Mouse (Mus musculus): ENCODE data around the gene Cd151. TPM values are rescaled to one million over a fixed set of nuclear protein-coding genes. Genes with fewer than 3 reads are reported as not detected.

Cd151 gene
- polyA plus RNA-seq, 1 experiment: not detected

- WGBS: 1% methylated on average over 45 of the region's 45 CpGs
- Histone ChIP-seq H3K4me3 (ENCODE audit: insufficient read depth, low read depth, low read length) (peak within 1 kb of the TSS; percentile 78), H3K4me1 (ENCODE audit: control insufficient read depth, insufficient read depth, low read length) (peaks cover 19% of the 10 kb centered on the region), H3K27ac (ENCODE audit: insufficient read depth, low read depth, low read length) (peak within 1 kb of the TSS; percentile 24; the same call in 1 of the 2 replicates)
- peak; percentile 73 for TF ChIP-seq POLR2A (IDR thresholded peaks at IDR 0.05; ENCODE audit: insufficient read depth, low read depth, low read length)
- no peak for TF ChIP-seq CTCF (IDR thresholded peaks at IDR 0.05; ENCODE audit: insufficient read depth, low read depth, low read length)
These were observed 12.1 kb upstream of the Cd151 start, which contains the start of gene Pnpla2 for GRCm38 (mm10) chr7:141454967-141455551. Pnpla2 (plus strand) TSS chr7:141455198.

DNA sequence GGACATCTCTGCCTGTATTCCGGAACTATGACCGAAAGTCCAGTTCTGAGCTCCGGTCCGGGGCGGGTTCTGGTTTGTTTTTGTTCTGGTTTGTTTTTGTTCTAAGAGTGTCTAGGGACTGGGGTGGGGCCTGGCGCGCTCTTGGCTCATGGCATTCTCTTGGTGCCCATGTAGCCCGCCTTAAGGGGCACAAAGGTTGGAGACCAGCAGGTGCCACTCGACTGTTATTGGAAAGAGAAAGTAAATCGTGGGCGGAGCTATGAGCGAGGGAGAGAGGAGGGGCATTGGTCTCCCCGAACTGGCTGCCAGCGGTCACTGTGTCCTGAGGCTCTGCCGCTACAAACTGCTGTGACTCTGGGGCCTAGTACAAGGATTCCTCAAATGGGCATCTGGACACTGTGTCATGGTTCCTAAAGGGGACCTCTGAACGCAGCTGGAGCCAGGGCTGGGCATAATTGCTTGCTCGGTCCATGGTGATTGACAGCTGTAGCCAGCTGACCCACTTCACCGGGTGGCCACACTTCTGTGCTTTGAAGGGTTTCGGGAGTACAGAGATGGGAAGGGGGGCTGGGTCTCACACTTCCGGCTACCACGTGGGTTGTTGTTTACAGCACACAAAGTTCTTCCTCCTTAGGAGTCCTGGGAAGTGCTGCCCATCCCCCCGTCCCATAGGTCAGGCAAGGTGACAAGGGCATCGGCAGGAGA is 11.4 kb upstream of the Cd151 start:
- Histone ChIP-seq H3K4me3 (ENCODE audit: insufficient read depth, low read depth, low read length) (peak overlapping the region; percentile 78), H3K27ac (ENCODE audit: insufficient read depth, low read depth, low read length) (peak overlapping the region; percentile 24; the same call in 1 of the 2 replicates), H3K4me1 (ENCODE audit: control insufficient read depth, insufficient read depth, low read length) (peaks cover 19% of the 10 kb centered on the region)
- TF ChIP-seq POLR2A (IDR thresholded peaks at IDR 0.05; ENCODE audit: insufficient read depth, low read depth, low read length) (no peak), CTCF (IDR thresholded peaks at IDR 0.05; ENCODE audit: insufficient read depth, low read depth, low read length) (no peak)
- WGBS: 2% methylated on average over 23 of the region's 23 CpGs

DNA sequence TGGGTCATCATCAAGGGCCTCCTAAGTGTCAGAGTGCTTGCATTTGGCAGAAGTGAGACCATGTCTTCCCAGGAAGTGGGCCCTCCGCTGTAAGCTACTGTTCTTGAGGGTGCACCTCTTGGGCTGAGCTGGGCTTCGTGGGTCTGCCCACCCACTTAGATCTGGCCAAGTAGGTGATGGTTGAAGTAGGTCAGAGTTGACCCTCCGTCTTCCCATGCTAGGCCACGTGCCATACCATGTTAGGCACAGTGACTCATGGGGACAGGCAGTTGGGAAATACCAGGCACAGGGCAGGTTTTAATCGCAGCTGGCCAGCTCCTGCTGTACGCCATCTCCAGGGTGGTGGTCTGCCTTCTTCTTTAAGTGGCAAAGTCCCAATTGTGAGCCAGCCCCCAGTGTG is 10.5 kb upstream of the Cd151 start:
- H3K27ac ChIP-seq (ENCODE audit: insufficient read depth, low read depth, low read length): no peak overlapping the region
- no peak for TF ChIP-seq CTCF (IDR thresholded peaks at IDR 0.05; ENCODE audit: insufficient read depth, low read depth, low read length)
- no peak for TF ChIP-seq POLR2A (IDR thresholded peaks at IDR 0.05; ENCODE audit: insufficient read depth, low read depth, low read length)
- H3K4me1 ChIP-seq (ENCODE audit: control insufficient read depth, insufficient read depth, low read length): peaks cover 22% of the 10 kb centered on the region
- WGBS: 79% methylated on average over 6 of the region's 6 CpGs
- no peak overlapping the region for H3K4me3 ChIP-seq (ENCODE audit: insufficient read depth, low read depth, low read length)

GRCm38 (mm10) chr7:141457236-141457635 is 10.0 kb upstream of the Cd151 start:
- WGBS: 94% methylated on average over 14 of the region's 14 CpGs
- Histone ChIP-seq H3K4me3 (ENCODE audit: insufficient read depth, low read depth, low read length) (no peak overlapping the region), H3K27ac (ENCODE audit: insufficient read depth, low read depth, low read length) (no peak overlapping the region), H3K4me1 (ENCODE audit: control insufficient read depth, insufficient read depth, low read length) (peaks cover 26% of the 10 kb centered on the region)
- TF ChIP-seq CTCF (IDR thresholded peaks at IDR 0.05; ENCODE audit: insufficient read depth, low read depth, low read length): no peak
- TF ChIP-seq POLR2A (IDR thresholded peaks at IDR 0.05; ENCODE audit: insufficient read depth, low read depth, low read length): no peak

DNA sequence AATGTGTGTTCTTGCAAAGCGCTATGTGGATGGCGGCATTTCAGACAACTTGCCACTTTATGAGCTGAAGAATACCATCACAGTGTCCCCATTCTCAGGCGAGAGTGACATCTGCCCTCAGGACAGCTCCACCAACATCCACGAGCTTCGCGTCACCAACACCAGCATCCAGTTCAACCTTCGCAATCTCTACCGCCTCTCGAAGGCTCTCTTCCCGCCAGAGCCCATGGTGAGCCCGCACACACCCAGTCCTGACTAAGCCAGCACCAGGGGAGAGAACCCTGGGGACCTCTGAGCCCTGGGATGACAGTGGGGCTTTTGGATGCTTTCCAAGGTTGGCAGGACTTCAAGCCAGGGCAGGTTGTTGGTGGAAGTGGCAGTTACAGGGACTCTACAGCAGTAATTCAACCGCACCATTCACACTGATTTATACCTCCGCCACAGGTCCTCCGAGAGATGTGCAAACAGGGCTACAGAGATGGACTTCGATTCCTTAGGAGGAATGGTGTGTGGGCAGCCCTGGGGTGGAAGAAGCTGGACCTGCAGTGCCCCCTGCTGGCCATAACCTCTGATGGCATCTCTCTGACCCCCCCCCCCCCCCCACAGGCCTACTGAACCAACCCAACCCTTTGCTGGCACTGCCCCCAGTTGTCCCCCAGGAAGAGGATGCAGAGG is 9.1 kb upstream of the Cd151 start:
- Histone ChIP-seq H3K27ac (ENCODE audit: insufficient read depth, low read depth, low read length) (no peak overlapping the region), H3K4me3 (ENCODE audit: insufficient read depth, low read depth, low read length) (no peak overlapping the region), H3K4me1 (ENCODE audit: control insufficient read depth, insufficient read depth, low read length) (peaks cover 26% of the 10 kb centered on the region)
- TF ChIP-seq CTCF (IDR thresholded peaks at IDR 0.05; ENCODE audit: insufficient read depth, low read depth, low read length) (peak; percentile 37; the same call in 1 of the 2 replicates), POLR2A (IDR thresholded peaks at IDR 0.05; ENCODE audit: insufficient read depth, low read depth, low read length) (no peak)
- 89% methylated on average over 15 of the region's 15 CpGs for WGBS

GRCm38 (mm10) chr7:141458661-141459060 is 8.5 kb upstream of the Cd151 start:
- TF ChIP-seq CTCF (IDR thresholded peaks at IDR 0.05; ENCODE audit: insufficient read depth, low read depth, low read length): no peak
- TF ChIP-seq POLR2A (IDR thresholded peaks at IDR 0.05; ENCODE audit: insufficient read depth, low read depth, low read length): no peak
- no peak overlapping the region for H3K27ac ChIP-seq (ENCODE audit: insufficient read depth, low read depth, low read length)
- H3K4me3 ChIP-seq (ENCODE audit: insufficient read depth, low read depth, low read length): no peak overlapping the region
- peaks cover 26% of the 10 kb centered on the region for H3K4me1 ChIP-seq (ENCODE audit: control insufficient read depth, insufficient read depth, low read length)
- 93% methylated on average over 11 of the region's 11 CpGs for WGBS

- no peak overlapping the region for H3K27ac ChIP-seq (ENCODE audit: insufficient read depth, low read depth, low read length)
- WGBS: 90% methylated on average over 17 of the region's 17 CpGs
- TF ChIP-seq CTCF (IDR thresholded peaks at IDR 0.05; ENCODE audit: insufficient read depth, low read depth, low read length): no peak
- TF ChIP-seq POLR2A (IDR thresholded peaks at IDR 0.05; ENCODE audit: insufficient read depth, low read depth, low read length): no peak
- H3K4me3 ChIP-seq (ENCODE audit: insufficient read depth, low read depth, low read length): no peak overlapping the region
- peaks cover 25% of the 10 kb centered on the region for H3K4me1 ChIP-seq (ENCODE audit: control insufficient read depth, insufficient read depth, low read length)
These were observed 7.9 kb upstream of the Cd151 start for GRCm38 (mm10) chr7:141459301-141459711.

DNA sequence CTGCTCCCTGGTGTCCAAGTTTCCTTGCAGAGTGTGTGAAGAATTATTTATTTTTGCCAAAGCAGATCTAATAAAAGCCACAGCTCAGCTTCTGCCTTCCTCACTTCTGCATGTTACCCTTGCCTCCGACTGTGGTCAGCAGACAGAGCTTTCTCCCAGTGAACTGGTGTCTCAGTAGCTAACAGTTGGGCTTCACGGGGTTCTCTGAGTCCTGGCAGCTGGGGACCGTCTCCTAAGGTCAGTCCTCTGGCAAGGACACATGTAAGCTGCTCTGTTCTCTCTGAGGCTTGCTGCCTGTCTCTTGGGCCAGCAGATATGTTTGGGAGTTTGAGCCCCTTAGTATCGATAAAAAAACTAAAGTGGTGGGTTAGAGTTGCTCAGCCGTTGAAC is 7.2 kb upstream of the Cd151 start:
- H3K27ac ChIP-seq (ENCODE audit: insufficient read depth, low read depth, low read length): no peak overlapping the region
- TF ChIP-seq CTCF (IDR thresholded peaks at IDR 0.05; ENCODE audit: insufficient read depth, low read depth, low read length): no peak
- TF ChIP-seq POLR2A (IDR thresholded peaks at IDR 0.05; ENCODE audit: insufficient read depth, low read depth, low read length): no peak
- no peak overlapping the region for H3K4me3 ChIP-seq (ENCODE audit: insufficient read depth, low read depth, low read length)
- 80% methylated on average over 5 of the region's 5 CpGs for WGBS
- H3K4me1 ChIP-seq (ENCODE audit: control insufficient read depth, insufficient read depth, low read length): peaks cover 20% of the 10 kb centered on the region

Measured in olfactory bulb, adult 2 months (tissue).